Mouse (Mus musculus) G1E (cell line): ENCODE data around the gene Atxn7l1. TPM values are rescaled to one million over a fixed set of nuclear protein-coding genes. Genes with fewer than 3 reads are reported as not detected.
A peak's percentile ranks its signal among the peaks of the same experiment; 100 is the strongest.

Experiments used
- ATAC-seq: 2 replicates; pipeline ENCODE4 v1.8.0; 2016; ENCODE audit warnings: mild to moderate bottlenecking; ENCODE audit not compliant: insufficient number of reproducible peaks, poor library complexity, low FRiP score, severe bottlenecking; ENCODE audit errors: extremely low read depth
- DNase-seq: peaks from one replicate; pipeline ENCODE4 v3.0.0; 2012; ENCODE audit warnings: low spot score
- H3K27me3 ChIP-seq: 2 replicates; pipeline ENCODE4 v1.6.1; 2012; ENCODE audit warnings: mild to moderate bottlenecking, low read length, inconsistent platforms; ENCODE audit not compliant: insufficient read depth
- H3K36me3 ChIP-seq: replicated peaks from 2 replicates; pipeline ENCODE3; 2012; ENCODE audit warnings: mild to moderate bottlenecking, inconsistent platforms
- H3K4me1 ChIP-seq: 2 replicates; pipeline ENCODE4 v1.6.1; 2012; ENCODE audit warnings: low read depth, low read length, inconsistent platforms, mixed read lengths; ENCODE audit not compliant: insufficient read depth
- H3K4me3 ChIP-seq: 2 replicates; pipeline ENCODE4 v1.5.1; 2012; ENCODE audit warnings: low read depth, mild to moderate bottlenecking, inconsistent platforms, low read length, moderate library complexity, mixed read lengths
- H3K9me3 ChIP-seq: replicated peaks from 2 replicates; pipeline ENCODE4 v1.6.1; 2012; ENCODE audit warnings: inconsistent platforms
- CTCF ChIP-seq: IDR thresholded peaks from 2 replicates; pipeline ENCODE4 v1.5.1; 2012; ENCODE audit warnings: low read depth, low read length, inconsistent platforms, mixed read lengths
- GATA1 ChIP-seq: IDR thresholded peaks from 2 replicates; pipeline ENCODE4 v1.6.1; 2012; ENCODE audit warnings: borderline replicate concordance, low read length, inconsistent platforms, mixed read lengths
- GATA2 ChIP-seq: IDR thresholded peaks from 2 replicates; pipeline ENCODE4 v1.6.1; 2012; ENCODE audit warnings: low read depth, low read length, inconsistent platforms, borderline replicate concordance
- POLR2AphosphoS5 ChIP-seq: IDR thresholded peaks from 2 replicates; pipeline ENCODE4 v1.6.1; 2012; ENCODE audit warnings: low read depth, low read length, inconsistent platforms; ENCODE audit not compliant: insufficient replicate concordance
- TAL1 ChIP-seq: conservative IDR thresholded peaks from 2 replicates; pipeline ENCODE4 v1.6.1; 2012; ENCODE audit warnings: low read depth, low read length, inconsistent platforms, mixed read lengths
- polyA plus RNA-seq: library from polyadenylated mRNA; stranded (reverse); fragments of >175 nt; gene quantifications from 2 replicates; pipeline ENCODE4 v1.2.3, GENCODE M21; 2012
- total RNA-seq, 2 experiments: library from RNA; stranded (forward) in 1 of 2; stranded (reverse) in 1 of 2; fragments of 200-1000 nt in 1 of 2; fragments of >200 nt in 1 of 2; fragmentation: Nextera tagmentation in 1 of 2; gene quantifications; 2 replicates each; pipeline ENCODE4 v1.2.3; 2014 to 2017

Atxn7l1 gene
- total and polyA plus RNA-seq, 3 experiments = 51.0 to 282 (median 56.6) TPM

DNA sequence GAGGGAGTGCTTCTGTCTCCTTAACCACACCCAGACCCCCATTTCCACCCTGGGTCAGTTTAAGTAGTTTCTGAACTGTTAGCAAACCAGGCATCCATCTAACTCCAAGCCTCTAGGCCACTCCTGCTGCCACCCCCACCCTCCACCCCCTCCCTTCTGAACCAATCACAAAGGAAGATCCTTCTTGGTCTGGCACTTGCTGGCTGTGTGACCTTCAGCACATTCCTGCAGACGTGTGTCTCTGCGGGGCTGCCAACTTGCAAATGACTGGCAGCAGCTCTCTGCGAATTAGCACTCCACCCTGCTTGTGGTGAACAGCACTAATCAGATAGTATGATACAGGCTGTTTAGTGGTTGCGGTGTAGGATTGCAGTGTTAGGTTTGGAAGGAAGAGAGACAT is 18.1 kb upstream of the Atxn7l1 start:
- TF ChIP-seq GATA1 = no peak
- TF ChIP-seq CTCF = no peak
- TF ChIP-seq POLR2AphosphoS5 = no peak
- TF ChIP-seq GATA2 = no peak
- no peak for TF ChIP-seq TAL1
- Histone ChIP-seq H3K4me3 (no peak overlapping the region), H3K4me1 (peaks cover 8% of the 10 kb centered on the region; the same call in 1 of the 2 replicates), H3K9me3 (no peaks in the 10 kb centered on the region), H3K36me3 (no peaks in the 10 kb centered on the region), H3K27me3 (peaks cover 67% of the 10 kb centered on the region)
- ATAC-seq = peak; percentile 37
- DNase-seq = no peak

DNA sequence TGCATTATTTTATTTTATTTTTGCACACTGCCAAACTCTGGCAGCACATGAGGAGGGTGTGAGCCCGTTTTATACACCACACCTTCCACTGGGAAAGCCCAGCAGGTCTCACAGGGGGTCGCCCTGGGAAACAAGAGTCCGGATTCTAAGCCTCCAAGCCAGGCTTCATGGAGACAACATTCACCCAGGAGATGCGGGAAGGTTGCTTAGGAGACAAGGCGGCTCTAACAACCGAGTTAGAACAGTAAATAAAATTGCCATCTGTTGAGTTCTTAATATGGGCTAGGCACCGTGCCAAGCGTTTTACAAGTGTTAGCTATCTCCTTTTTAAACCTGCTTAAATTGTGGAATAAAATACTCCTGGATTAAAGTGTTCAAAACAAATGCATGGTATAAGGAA is 17.1 kb upstream of the Atxn7l1 start:
- DNase-seq = no peak
- Histone ChIP-seq H3K36me3 (no peaks in the 10 kb centered on the region), H3K27me3 (peaks cover 71% of the 10 kb centered on the region), H3K4me1 (peaks cover 8% of the 10 kb centered on the region; the same call in 1 of the 2 replicates), H3K9me3 (no peaks in the 10 kb centered on the region), H3K4me3 (no peak overlapping the region)
- ATAC-seq = no peak
- TF ChIP-seq GATA2 (no peak), POLR2AphosphoS5 (no peak), TAL1 (no peak), GATA1 (no peak), CTCF (no peak)

DNA sequence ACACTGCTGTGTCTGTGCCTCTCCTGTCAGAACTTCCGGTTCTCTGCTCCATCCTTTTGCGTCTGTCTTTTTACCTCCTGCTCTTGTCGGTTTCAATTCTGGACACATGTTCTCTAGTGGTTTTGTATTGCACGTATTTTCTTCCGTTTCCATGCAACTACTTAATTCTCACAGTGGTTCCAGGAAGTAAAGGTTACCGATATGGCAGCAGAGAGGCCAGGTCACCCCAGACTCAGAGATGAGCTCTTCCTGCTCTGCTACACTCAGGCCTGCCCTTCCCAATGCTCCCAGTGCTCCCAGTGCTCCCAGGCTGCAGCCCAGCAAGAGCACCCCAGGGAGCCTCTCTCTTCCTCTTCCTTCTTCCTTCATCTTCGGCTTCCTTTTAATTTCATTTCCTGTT is 15.7 kb upstream of the Atxn7l1 start:
- Histone ChIP-seq H3K36me3 (no peaks in the 10 kb centered on the region), H3K4me3 (no peak overlapping the region), H3K4me1 (peaks cover 4% of the 10 kb centered on the region; the same call in 1 of the 2 replicates), H3K9me3 (no peaks in the 10 kb centered on the region), H3K27me3 (peaks cover 66% of the 10 kb centered on the region)
- no peak for ATAC-seq
- TF ChIP-seq TAL1 (no peak), GATA1 (no peak), GATA2 (no peak), CTCF (no peak), POLR2AphosphoS5 (no peak)
- DNase-seq = no peak

DNA sequence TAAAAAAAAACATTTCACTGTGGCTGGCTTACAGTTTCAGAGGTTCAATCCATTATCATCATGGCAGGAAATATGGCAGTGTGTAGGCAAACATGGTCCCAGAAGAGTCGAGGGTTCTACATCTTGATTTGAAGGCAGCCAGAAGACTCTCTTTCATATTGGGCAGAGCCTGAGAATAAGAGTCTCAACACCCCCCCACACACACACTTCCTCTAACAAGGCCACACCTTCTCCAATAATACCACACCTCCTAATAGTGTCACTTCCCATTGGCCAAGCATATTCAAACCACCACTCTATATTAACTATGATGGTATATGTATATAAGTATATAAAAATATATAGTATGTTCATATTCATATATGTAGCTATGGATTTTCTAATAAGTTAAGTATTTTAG is 9.6 kb upstream of the Atxn7l1 start:
- no peaks in the 10 kb centered on the region for H3K36me3 ChIP-seq
- TF ChIP-seq GATA1 = no peak
- TF ChIP-seq CTCF = no peak
- no peak for TF ChIP-seq TAL1
- no peak for TF ChIP-seq GATA2
- no peak for TF ChIP-seq POLR2AphosphoS5
- no peak overlapping the region for H3K4me3 ChIP-seq
- ATAC-seq = no peak
- no peak for DNase-seq
- no peaks in the 10 kb centered on the region for H3K9me3 ChIP-seq
- H3K27me3 ChIP-seq = peaks cover 56% of the 10 kb centered on the region
- H3K4me1 ChIP-seq = peaks cover 2% of the 10 kb centered on the region; the same call in 1 of the 2 replicates

DNA sequence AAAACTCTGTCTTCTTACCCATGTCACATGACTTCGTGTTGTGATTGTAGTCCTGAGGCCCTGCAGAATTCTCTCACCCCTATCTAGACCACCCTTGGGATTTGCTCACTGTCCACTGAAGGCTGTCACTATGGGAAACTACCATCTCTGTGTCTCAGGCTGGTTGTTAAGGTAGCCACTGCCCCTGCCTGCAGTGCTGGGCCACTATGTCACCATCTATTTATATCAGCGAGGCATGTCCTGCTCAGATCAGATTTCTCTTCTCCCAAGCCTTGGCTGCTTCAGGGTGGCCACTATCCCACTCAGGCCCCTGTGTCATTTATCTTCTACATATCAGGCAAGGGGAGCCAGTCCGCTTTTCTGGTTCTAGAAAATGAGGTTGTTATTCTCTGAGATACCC is 8.4 kb upstream of the Atxn7l1 start:
- H3K36me3 ChIP-seq = no peaks in the 10 kb centered on the region
- no peak for TF ChIP-seq CTCF
- no peak for TF ChIP-seq GATA1
- no peak for TF ChIP-seq GATA2
- TF ChIP-seq TAL1 = no peak
- no peak for TF ChIP-seq POLR2AphosphoS5
- DNase-seq (no peak), ATAC-seq (no peak)
- peaks cover 60% of the 10 kb centered on the region for H3K27me3 ChIP-seq
- H3K4me3 ChIP-seq = no peak overlapping the region
- no peaks in the 10 kb centered on the region for H3K9me3 ChIP-seq
- H3K4me1 ChIP-seq = peaks cover 2% of the 10 kb centered on the region; the same call in 1 of the 2 replicates

DNA sequence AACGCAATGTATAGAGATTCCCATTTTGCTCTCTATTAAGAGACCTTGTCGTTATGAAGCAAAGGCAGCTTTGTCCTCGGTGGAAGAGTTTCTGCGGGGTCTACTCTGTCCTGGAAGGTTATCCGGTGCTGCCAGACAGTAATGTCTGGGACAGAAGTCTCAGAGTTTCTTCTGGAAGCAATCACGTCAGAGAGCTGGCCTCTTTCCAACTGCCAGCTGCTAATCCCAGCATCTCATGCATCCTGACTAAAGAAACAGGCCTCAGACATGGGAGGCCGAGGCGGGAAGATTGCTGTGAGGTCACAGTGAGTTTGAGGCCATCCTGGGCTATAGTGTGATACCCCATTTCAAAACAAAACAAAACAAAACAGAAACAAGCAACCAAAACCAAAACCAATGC is 3.0 kb upstream of the Atxn7l1 start:
- ATAC-seq = no peak
- peaks cover 68% of the 10 kb centered on the region for H3K27me3 ChIP-seq
- H3K4me3 ChIP-seq = no peak overlapping the region
- no peaks in the 10 kb centered on the region for H3K9me3 ChIP-seq
- H3K4me1 ChIP-seq = peaks cover 21% of the 10 kb centered on the region
- TF ChIP-seq POLR2AphosphoS5 (no peak), CTCF (no peak), GATA1 (no peak), GATA2 (no peak), TAL1 (no peak)
- no peak for DNase-seq
- peaks cover 9% of the 10 kb centered on the region for H3K36me3 ChIP-seq
